Mouse (Mus musculus) spleen, adult 12 weeks (tissue): ENCODE measurements around the gene Gm28053.

Experiments used
- DNase-seq: peaks from one replicate; pipeline ENCODE4 v3.0.0; 2022; ENCODE audit warnings: low spot score

The Gm28053 gene

GRCm38 (mm10) chr6:48741711-48742206, 23.4 kb downstream of the Gm28053 start:
- no peak for DNase-seq

GRCm38 (mm10) chr6:48742422-48743351, 24.3 kb downstream of the Gm28053 start:
- DNase-seq = no peak

- no peak for DNase-seq
Observed at GRCm38 (mm10) chr6:48745490-48745889, 27.1 kb downstream of the Gm28053 start.

GRCm38 (mm10) chr6:48745959-48746889, 27.8 kb downstream of the Gm28053 start, which contains the start of gene Gimap5:
TSS of gene Gimap5 (plus strand) at chr6:48746197.
- peak; percentile 58 for DNase-seq

GRCm38 (mm10) chr6:48747091-48747966, 28.9 kb downstream of the Gm28053 start:
- DNase-seq = no peak

GRCm38 (mm10) chr6:48763567-48764270, 45.3 kb downstream of the Gm28053 start:
- DNase-seq = no peak

- no peak for DNase-seq
Observed at GRCm38 (mm10) chr6:48764496-48764895, 46.1 kb downstream of the Gm28053 start.

GRCm38 (mm10) chr6:48768178-48768869, 49.9 kb downstream of the Gm28053 start:
- DNase-seq = no peak

GRCm38 (mm10) chr6:48768933-48769332, 50.5 kb downstream of the Gm28053 start:
- no peak for DNase-seq

GRCm38 (mm10) chr6:48770696-48771095, 52.3 kb downstream of the Gm28053 start, which contains the start of gene Gimap3:
TSS of gene Gimap3 (minus strand) at chr6:48770851.
- no peak for DNase-seq

GRCm38 (mm10) chr6:48772030-48772429, 53.6 kb downstream of the Gm28053 start:
- DNase-seq = peak; percentile 55

- DNase-seq = no peak
Observed at GRCm38 (mm10) chr6:48784406-48784805, 66.0 kb downstream of the Gm28053 start.

GRCm38 (mm10) chr6:48785189-48785588, 66.8 kb downstream of the Gm28053 start:
- DNase-seq = no peak

- DNase-seq = no peak
Observed at GRCm38 (mm10) chr6:48785601-48786000, 67.2 kb downstream of the Gm28053 start.

GRCm38 (mm10) chr6:48787867-48788266, 69.5 kb downstream of the Gm28053 start:
- no peak for DNase-seq

GRCm38 (mm10) chr6:48801897-48802296, 83.5 kb downstream of the Gm28053 start:
- no peak for DNase-seq
